Mouse (Mus musculus): ENCODE data around the gene Hist1h2bl. TPM values are rescaled to one million over a fixed set of nuclear protein-coding genes. Genes with fewer than 3 reads are reported as not detected.
A peak's percentile ranks its signal among the peaks of the same experiment; 100 is the strongest.
"Not testable (repeated sequence)": the region's sequence is repeated elsewhere in the genome, so short reads cannot be mapped to it uniquely, and the experiment has no call there.

Hist1h2bl gene
- polyA plus RNA-seq (2012; rRNA removed), result 18.0 and 18.4 TPM in 2 replicates

DNA sequence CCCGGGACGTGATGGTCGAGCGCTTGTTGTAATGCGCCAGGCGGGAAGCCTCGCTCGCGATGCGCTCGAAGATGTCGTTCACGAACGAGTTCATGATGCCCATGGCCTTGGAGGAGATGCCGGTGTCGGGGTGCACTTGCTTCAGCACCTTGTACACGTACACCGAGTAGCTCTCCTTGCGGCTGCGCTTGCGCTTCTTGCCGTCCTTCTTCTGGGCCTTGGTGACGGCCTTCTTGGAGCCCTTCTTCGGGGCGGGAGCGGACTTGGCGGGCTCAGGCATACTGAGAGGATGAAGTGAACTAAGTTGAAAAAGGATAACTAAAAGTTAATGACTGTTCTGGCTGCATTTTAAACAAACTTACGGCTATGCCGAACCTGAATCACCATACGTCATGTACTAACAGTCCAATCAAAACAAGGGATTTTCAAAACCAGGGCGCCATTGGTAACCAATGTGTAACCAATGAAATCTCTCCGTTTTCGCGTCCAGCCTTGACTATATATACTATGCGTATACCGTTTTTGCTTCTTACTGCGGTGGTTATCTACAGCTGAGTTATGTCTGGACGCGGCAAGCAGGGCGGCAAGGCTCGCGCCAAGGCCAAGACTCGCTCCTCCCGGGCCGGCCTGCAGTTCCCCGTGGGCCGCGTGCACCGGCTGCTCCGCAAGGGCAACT is at the start of gene Hist1h2bl, which contains the start of gene Hist1h2ai:
TSS of gene Hist1h2bl (minus strand) at position 280 of the 676 bp plus-strand sequence.
TSS of gene Hist1h2ai (plus strand) at position 559 of the 676 bp plus-strand sequence.
- not testable (repeated sequence) for H3K36me3 ChIP-seq (ENCODE audit: control insufficient read depth, insufficient read depth, low read length); H3K27me3 ChIP-seq (ENCODE audit: control insufficient read depth, insufficient read depth, low read length); H3K4me1 ChIP-seq (ENCODE audit: control insufficient read depth, insufficient read depth, insufficient read length)
- TF ChIP-seq POLR2A (IDR thresholded peaks at IDR 0.05; ENCODE audit: low read depth, low read length), result peak; percentile 62
- H3K27ac ChIP-seq (ENCODE audit: insufficient read depth, low read length), result peak within 1 kb of the TSS; percentile 97
- DNase-seq (ENCODE audit: low read depth in 1 of 2, low spot score in 2 of 2), result peak; percentile 73 to 89
- H3K4me3 ChIP-seq (ENCODE audit: extremely low read depth, insufficient read depth, insufficient read length), result peak within 1 kb of the TSS; percentile 69
- under 1% methylated on average over 34 of the region's 50 CpGs for WGBS

DNA sequence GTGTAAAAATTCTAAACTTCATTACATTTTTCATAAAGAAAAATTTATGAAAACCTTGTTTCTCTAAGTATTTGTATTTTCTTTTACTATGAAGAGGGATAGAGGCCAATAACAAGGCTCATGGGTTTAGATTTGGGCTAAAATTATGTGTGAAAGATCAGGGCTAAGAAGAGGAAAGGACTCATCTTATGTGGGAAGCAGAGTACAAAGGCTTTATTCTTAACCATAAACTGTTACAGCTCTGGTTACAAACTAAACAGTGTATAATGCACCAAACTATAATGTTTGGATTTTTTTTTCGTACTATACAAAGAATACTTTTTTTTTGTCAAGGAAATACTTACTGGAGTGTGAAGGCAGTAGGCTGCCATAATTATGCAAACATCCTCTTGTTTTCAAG is 39.8 kb upstream of the Hist1h2bl start:
- Histone ChIP-seq H3K27ac (ENCODE audit: insufficient read depth, low read length) (no peak overlapping the region), H3K4me1 (ENCODE audit: control insufficient read depth, insufficient read depth, insufficient read length) (peaks cover 7% of the 10 kb centered on the region; the same call in 1 of the 2 replicates), H3K27me3 (ENCODE audit: control insufficient read depth, insufficient read depth, low read length) (no peaks in the 10 kb centered on the region), H3K4me3 (ENCODE audit: extremely low read depth, insufficient read depth, insufficient read length) (no peak overlapping the region), H3K36me3 (ENCODE audit: control insufficient read depth, insufficient read depth, low read length) (no peaks in the 10 kb centered on the region)
- DNase-seq (ENCODE audit: low read depth in 1 of 2, low spot score in 2 of 2), result no peak
- no peak for TF ChIP-seq CTCF (IDR thresholded peaks at IDR 0.05; ENCODE audit: extremely low read depth, insufficient read depth, insufficient read length, insufficient replicate concordance)
- no peak for TF ChIP-seq POLR2A (IDR thresholded peaks at IDR 0.05; ENCODE audit: low read depth, low read length)
- 35% methylated on average over 1 of the region's 1 CpGs for WGBS

DNA sequence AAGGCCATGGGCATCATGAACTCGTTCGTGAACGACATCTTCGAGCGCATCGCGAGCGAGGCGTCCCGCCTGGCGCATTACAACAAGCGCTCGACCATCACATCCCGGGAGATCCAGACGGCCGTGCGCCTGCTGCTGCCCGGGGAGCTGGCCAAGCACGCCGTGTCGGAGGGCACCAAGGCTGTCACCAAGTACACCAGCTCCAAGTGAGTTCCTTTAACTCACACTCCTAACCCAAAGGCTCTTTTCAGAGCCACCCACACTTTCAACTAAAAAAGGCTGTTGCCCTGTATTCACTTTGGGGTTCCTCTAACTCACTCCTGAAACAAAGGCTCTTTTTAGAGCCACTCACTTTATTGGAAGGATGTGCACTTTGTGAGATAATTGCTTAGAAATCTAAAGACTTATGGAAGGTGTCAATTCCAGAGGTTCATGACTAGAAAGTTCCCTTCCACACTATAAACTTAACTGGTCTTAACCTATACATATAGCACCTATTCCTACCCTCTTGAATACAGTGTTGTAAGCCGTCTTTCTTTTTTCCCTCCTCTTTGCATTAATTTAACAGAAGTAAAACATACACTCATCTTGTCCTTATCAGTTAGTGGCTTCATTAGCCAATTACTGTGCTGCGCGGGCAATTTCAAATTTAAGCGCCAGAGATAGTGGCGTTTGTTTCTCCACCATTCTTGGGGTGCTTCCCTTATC is 38.5 kb upstream of the Hist1h2bl start:
- H3K27ac ChIP-seq (ENCODE audit: insufficient read depth, low read length), result peak overlapping the region; percentile 91
- under 1% methylated on average over 20 of the region's 26 CpGs for WGBS
- not testable (repeated sequence) for H3K4me1 ChIP-seq (ENCODE audit: control insufficient read depth, insufficient read depth, insufficient read length); H3K27me3 ChIP-seq (ENCODE audit: control insufficient read depth, insufficient read depth, low read length); H3K36me3 ChIP-seq (ENCODE audit: control insufficient read depth, insufficient read depth, low read length)
- DNase-seq (ENCODE audit: low read depth in 1 of 2, low spot score in 2 of 2), result peak in 1 of 2 experiments; percentile 38
- H3K4me3 ChIP-seq (ENCODE audit: extremely low read depth, insufficient read depth, insufficient read length), result peak overlapping the region; percentile 40

DNA sequence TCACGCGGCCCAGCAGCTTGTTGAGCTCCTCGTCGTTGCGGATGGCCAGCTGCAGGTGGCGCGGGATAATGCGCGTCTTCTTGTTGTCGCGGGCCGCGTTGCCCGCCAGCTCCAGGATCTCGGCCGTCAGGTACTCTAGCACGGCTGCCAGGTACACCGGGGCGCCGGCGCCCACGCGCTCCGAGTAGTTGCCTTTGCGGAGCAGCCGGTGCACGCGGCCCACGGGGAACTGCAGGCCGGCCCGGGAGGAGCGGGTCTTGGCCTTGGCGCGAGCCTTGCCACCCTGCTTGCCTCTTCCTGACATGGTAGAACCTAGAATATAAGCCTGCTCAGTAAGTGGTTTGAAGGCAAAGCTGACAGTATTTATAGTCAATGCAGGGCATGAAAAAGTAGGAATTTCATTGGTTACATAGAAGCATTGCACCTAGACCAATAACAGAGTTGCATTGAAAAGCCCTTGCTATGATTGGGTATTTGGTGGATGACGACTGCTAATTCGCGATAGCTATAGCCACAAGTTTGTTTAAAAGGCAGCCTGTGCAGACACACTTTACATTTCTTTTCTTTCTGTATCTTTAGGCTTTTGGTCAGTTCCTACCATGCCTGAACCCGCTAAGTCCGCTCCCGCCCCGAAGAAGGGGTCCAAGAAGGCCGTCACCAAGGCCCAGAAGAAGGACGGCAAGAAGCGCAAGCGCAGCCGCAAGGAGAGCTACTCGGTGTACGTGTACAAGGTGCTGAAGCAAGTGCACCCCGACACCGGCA is 37.8 kb upstream of the Hist1h2bl start, which contains the start of the genes Hist1h2ak and Hist1h2bn:
TSS of gene Hist1h2ak (minus strand) at position 304 of the 762 bp plus-strand sequence.
TSS of gene Hist1h2bn (plus strand) at position 600 of the 762 bp plus-strand sequence.
- H3K27me3 ChIP-seq (ENCODE audit: control insufficient read depth, insufficient read depth, low read length); H3K36me3 ChIP-seq (ENCODE audit: control insufficient read depth, insufficient read depth, low read length); H3K4me1 ChIP-seq (ENCODE audit: control insufficient read depth, insufficient read depth, insufficient read length): not testable (repeated sequence)
- TF ChIP-seq POLR2A (IDR thresholded peaks at IDR 0.05; ENCODE audit: low read depth, low read length), result peak; percentile 50; the same call in 1 of the 2 replicates
- WGBS, result under 1% methylated on average over 48 of the region's 50 CpGs
- Histone ChIP-seq H3K4me3 (ENCODE audit: extremely low read depth, insufficient read depth, insufficient read length) (peak within 1 kb of the TSS; percentile 59), H3K27ac (ENCODE audit: insufficient read depth, low read length) (peak within 1 kb of the TSS; percentile 92)
- peak; percentile 60 to 90 for DNase-seq (ENCODE audit: low read depth in 1 of 2, low spot score in 2 of 2)

- TF ChIP-seq CTCF (IDR thresholded peaks at IDR 0.05; ENCODE audit: extremely low read depth, insufficient read depth, insufficient read length, insufficient replicate concordance) (no peak), POLR2A (IDR thresholded peaks at IDR 0.05; ENCODE audit: low read depth, low read length) (no peak)
- no peak for DNase-seq (ENCODE audit: low read depth in 1 of 2, low spot score in 2 of 2)
- peaks cover 9% of the 10 kb centered on the region for H3K4me1 ChIP-seq (ENCODE audit: control insufficient read depth, insufficient read depth, insufficient read length)
- WGBS, result 4% methylated on average over 10 of the region's 10 CpGs
- H3K36me3 ChIP-seq (ENCODE audit: control insufficient read depth, insufficient read depth, low read length), result no peaks in the 10 kb centered on the region
- H3K27ac ChIP-seq (ENCODE audit: insufficient read depth, low read length), result peak overlapping the region; percentile 92
- no peaks in the 10 kb centered on the region for H3K27me3 ChIP-seq (ENCODE audit: control insufficient read depth, insufficient read depth, low read length)
- H3K4me3 ChIP-seq (ENCODE audit: extremely low read depth, insufficient read depth, insufficient read length), result peak overlapping the region; percentile 54; the same call in 1 of the 2 replicates
Measured at GRCm38 (mm10) chr13:21753051-21753523, 37.1 kb upstream of the Hist1h2bl start.

- Histone ChIP-seq H3K36me3 (ENCODE audit: control insufficient read depth, insufficient read depth, low read length) (no peaks in the 10 kb centered on the region), H3K27me3 (ENCODE audit: control insufficient read depth, insufficient read depth, low read length) (no peaks in the 10 kb centered on the region), H3K4me1 (ENCODE audit: control insufficient read depth, insufficient read depth, insufficient read length) (peaks cover 9% of the 10 kb centered on the region), H3K27ac (ENCODE audit: insufficient read depth, low read length) (0 out of 2 replicates have a peak overlapping the region, but pooled peaks have one; percentile 10), H3K4me3 (ENCODE audit: extremely low read depth, insufficient read depth, insufficient read length) (no peak overlapping the region)
- 63% methylated on average over 3 of the region's 3 CpGs for WGBS
- TF ChIP-seq CTCF (IDR thresholded peaks at IDR 0.05; ENCODE audit: extremely low read depth, insufficient read depth, insufficient read length, insufficient replicate concordance), result no peak
- no peak for TF ChIP-seq POLR2A (IDR thresholded peaks at IDR 0.05; ENCODE audit: low read depth, low read length)
- no peak for DNase-seq (ENCODE audit: low read depth in 1 of 2, low spot score in 2 of 2)
Measured at GRCm38 (mm10) chr13:21752356-21752755, 36.4 kb upstream of the Hist1h2bl start.

All from spleen, adult 2 months (tissue).